Mouse (Mus musculus) hindbrain, embryonic 16.5 days (tissue): ENCODE measurements around the gene Trim33. TPM values are rescaled to one million over a fixed set of nuclear protein-coding genes. Genes with fewer than 3 reads are reported as not detected.
A peak's percentile ranks its signal among the peaks of the same experiment; 100 is the strongest.

Source experiments
- ATAC-seq: fragments of 200-750 bp; cut with Nextera tagmentation; 2 replicates; pipeline ENCODE4 v1.8.0; 2017; ENCODE audit warnings: moderate TSS enrichment, moderate library complexity
- H3K27ac ChIP-seq: fragments of 300-500 bp; sonication (generic); 2 replicates; pipeline ENCODE4 v1.5.1; 2014; ENCODE audit warnings: low read depth, mild to moderate bottlenecking, control low read depth, low read length, moderate library complexity
- H3K27me3 ChIP-seq: fragments of 300-500 bp; sonication (generic); replicated peaks from 2 replicates; pipeline ENCODE4 v1.6.1; 2014; ENCODE audit warnings: low read length; ENCODE audit not compliant: control insufficient read depth, insufficient read depth
- H3K36me3 ChIP-seq: fragments of 300-500 bp; sonication (generic); 2 replicates; pipeline ENCODE4 v1.6.1; 2014; ENCODE audit warnings: mild to moderate bottlenecking, low read length, moderate library complexity, mixed read lengths; ENCODE audit not compliant: control insufficient read depth, insufficient read depth
- H3K4me1 ChIP-seq: fragments of 300-500 bp; sonication (generic); 2 replicates; pipeline ENCODE4 v1.6.1; 2014; ENCODE audit warnings: low read depth, low read length; ENCODE audit not compliant: control insufficient read depth, insufficient read depth
- H3K4me2 ChIP-seq: fragments of 300-500 bp; sonication (generic); 2 replicates; pipeline ENCODE4 v1.6.1; 2014; ENCODE audit warnings: mild to moderate bottlenecking, low read length, control low read depth, moderate library complexity
- H3K4me3 ChIP-seq: fragments of 300-500 bp; sonication (generic); 2 replicates; pipeline ENCODE4 v1.5.1; 2014; ENCODE audit warnings: mild to moderate bottlenecking, low read length, control low read depth, moderate library complexity
- H3K9ac ChIP-seq: fragments of 300-500 bp; sonication (generic); 2 replicates; pipeline ENCODE4 v1.6.1; 2014; ENCODE audit warnings: low read depth, mild to moderate bottlenecking, control low read depth, low read length, moderate library complexity
- H3K9me3 ChIP-seq: fragments of 300-500 bp; sonication (generic); 2 replicates; pipeline ENCODE4 v1.6.1; 2014; ENCODE audit warnings: mild to moderate bottlenecking, low read length, moderate library complexity; ENCODE audit not compliant: control insufficient read depth
- WGBS: fragments of 180-500 bp; shearing (Covaris S2); extraction: QIAGEN DNeasy Blood & Tissue Kit; methylation state at CpG from one replicate; pipeline ENCODE4 v1.1.7; 2014; 5-methylcytosine and 5-hydroxymethylcytosine counted together
- polyA plus RNA-seq: library from polyadenylated mRNA; unstranded; fragments of >200 nt; fragmentation: Nextera tagmentation; extraction: Ambion mirVana; gene quantifications from 2 replicates; pipeline ENCODE4 v1.2.1, GENCODE M21; 2015

Trim33 gene
- polyA plus RNA-seq: 19.4 and 21.7 TPM in 2 replicates

- H3K27ac ChIP-seq: peak within 1 kb of the TSS; percentile 99
- under 1% methylated on average over 97 of the region's 136 CpGs for whole genome bisulfite sequencing
- H3K36me3 ChIP-seq: no peaks in the 10 kb centered on the region
- peaks cover 14% of the 10 kb centered on the region for H3K4me1 ChIP-seq
- no peaks in the 10 kb centered on the region for H3K27me3 ChIP-seq
- H3K4me3 ChIP-seq: peak within 1 kb of the TSS; percentile 99
- H3K4me2 ChIP-seq: peak within 1 kb of the TSS; percentile 97
- ATAC-seq: peak; percentile 89
- no peaks in the 10 kb centered on the region for H3K9me3 ChIP-seq
- peak within 1 kb of the TSS; percentile 98 for H3K9ac ChIP-seq
Observed at GRCm38 (mm10) chr3:103279182-103280149, at the start of gene Trim33. Gene Trim33, plus strand, starts transcription at chr3:103279293.

DNA sequence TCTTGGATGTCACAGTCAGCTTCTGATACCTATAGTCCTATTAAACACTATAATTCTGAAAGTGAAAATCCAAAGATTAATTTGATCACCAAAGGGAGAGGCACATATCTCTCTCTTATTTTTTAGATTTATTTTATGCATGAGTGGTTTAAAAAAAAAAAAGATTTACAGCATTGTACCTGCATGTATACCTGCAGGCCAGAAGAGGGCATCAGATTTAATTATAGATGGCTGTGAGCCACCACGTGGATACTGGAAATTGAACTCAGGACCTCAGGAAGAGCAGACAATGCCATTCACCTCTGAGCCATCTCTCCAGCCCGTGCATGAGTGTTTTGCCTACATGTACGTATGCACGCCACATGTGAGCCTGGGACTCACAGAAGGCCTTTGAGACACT lies 46.7 kb upstream of the Trim33 start:
- H3K9me3 ChIP-seq: peaks cover 3% of the 10 kb centered on the region; the same call in 1 of the 2 replicates
- H3K36me3 ChIP-seq: no peaks in the 10 kb centered on the region
- 78% methylated on average over 4 of the region's 4 CpGs for WGBS
- no peaks in the 10 kb centered on the region for H3K27me3 ChIP-seq
- H3K9ac ChIP-seq: no peak overlapping the region
- H3K4me3 ChIP-seq: no peak overlapping the region
- no peak for ATAC-seq
- H3K27ac ChIP-seq: no peak overlapping the region
- H3K4me1 ChIP-seq: no peaks in the 10 kb centered on the region
- no peak overlapping the region for H3K4me2 ChIP-seq

DNA sequence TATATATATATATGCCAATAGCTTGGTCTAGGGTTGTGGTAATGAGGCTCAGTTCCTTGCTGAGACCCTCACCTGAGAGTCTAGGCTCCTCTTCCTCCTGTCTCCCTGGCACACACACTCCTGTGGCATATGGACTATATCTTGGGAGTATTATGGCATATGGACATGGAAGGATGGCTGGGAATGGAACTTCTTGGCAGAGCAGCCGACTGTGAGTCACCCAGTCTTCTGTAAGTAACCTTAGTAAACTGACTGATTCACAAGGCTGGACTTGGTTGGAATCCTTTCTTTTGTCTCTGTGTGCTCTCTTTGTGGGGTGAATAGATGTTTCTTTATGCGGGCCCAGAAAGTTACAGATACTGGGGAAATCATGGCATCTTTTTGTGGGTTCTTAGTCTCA lies 37.6 kb upstream of the Trim33 start:
- ATAC-seq: no peak
- no peak overlapping the region for H3K27ac ChIP-seq
- H3K4me1 ChIP-seq: no peaks in the 10 kb centered on the region
- no peak overlapping the region for H3K9ac ChIP-seq
- 92% methylated on average over 2 of the region's 2 CpGs for WGBS
- H3K27me3 ChIP-seq: no peaks in the 10 kb centered on the region
- no peaks in the 10 kb centered on the region for H3K36me3 ChIP-seq
- no peak overlapping the region for H3K4me2 ChIP-seq
- no peaks in the 10 kb centered on the region for H3K9me3 ChIP-seq
- H3K4me3 ChIP-seq: no peak overlapping the region

- no peaks in the 10 kb centered on the region for H3K4me1 ChIP-seq
- no peak overlapping the region for H3K4me3 ChIP-seq
- no peak for ATAC-seq
- 89% methylated on average over 3 of the region's 3 CpGs for WGBS
- H3K27me3 ChIP-seq: no peaks in the 10 kb centered on the region
- H3K9me3 ChIP-seq: no peaks in the 10 kb centered on the region
- H3K27ac ChIP-seq: no peak overlapping the region
- H3K4me2 ChIP-seq: no peak overlapping the region
- H3K9ac ChIP-seq: no peak overlapping the region
- no peaks in the 10 kb centered on the region for H3K36me3 ChIP-seq
Observed at GRCm38 (mm10) chr3:103242156-103242555, 36.9 kb upstream of the Trim33 start.

DNA sequence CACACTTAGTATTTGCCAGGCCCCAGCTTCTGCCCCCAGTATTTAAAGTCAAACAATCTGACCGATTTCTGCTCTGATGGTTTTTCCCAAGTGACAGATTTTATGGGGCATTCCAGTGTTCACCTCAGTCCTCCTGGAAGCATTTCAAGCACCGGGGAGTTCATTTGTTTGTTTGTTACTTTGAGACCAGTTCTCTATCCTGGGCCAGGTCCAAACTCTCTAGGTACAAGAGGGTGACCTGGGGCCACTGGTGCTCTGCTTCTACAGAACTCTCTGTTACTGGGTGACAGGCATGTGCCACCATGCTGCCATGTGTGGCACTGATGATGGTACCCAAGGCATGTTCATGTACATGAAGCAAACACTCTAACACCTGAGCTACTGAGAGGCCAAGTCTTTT lies 35.6 kb upstream of the Trim33 start:
- Histone ChIP-seq H3K27ac (no peak overlapping the region), H3K4me1 (no peaks in the 10 kb centered on the region), H3K36me3 (no peaks in the 10 kb centered on the region), H3K4me3 (no peak overlapping the region), H3K27me3 (no peaks in the 10 kb centered on the region), H3K9ac (no peak overlapping the region), H3K9me3 (no peaks in the 10 kb centered on the region), H3K4me2 (no peak overlapping the region)
- ATAC-seq: no peak
- 86% methylated on average over 2 of the region's 2 CpGs for WGBS

GRCm38 (mm10) chr3:103246627-103247260 lies 32.3 kb upstream of the Trim33 start:
- no peak overlapping the region for H3K27ac ChIP-seq
- H3K4me1 ChIP-seq: no peaks in the 10 kb centered on the region
- H3K4me3 ChIP-seq: no peak overlapping the region
- no peaks in the 10 kb centered on the region for H3K36me3 ChIP-seq
- no peak overlapping the region for H3K4me2 ChIP-seq
- 74% methylated on average over 17 of the region's 17 CpGs for whole genome bisulfite sequencing
- H3K9me3 ChIP-seq: no peaks in the 10 kb centered on the region
- no peak for ATAC-seq
- no peaks in the 10 kb centered on the region for H3K27me3 ChIP-seq
- H3K9ac ChIP-seq: no peak overlapping the region

- no peak for ATAC-seq
- no peak overlapping the region for H3K9ac ChIP-seq
- H3K9me3 ChIP-seq: no peaks in the 10 kb centered on the region
- 70% methylated on average over 10 of the region's 10 CpGs for WGBS
- no peak overlapping the region for H3K4me2 ChIP-seq
- H3K4me1 ChIP-seq: no peaks in the 10 kb centered on the region
- H3K4me3 ChIP-seq: no peak overlapping the region
- no peak overlapping the region for H3K27ac ChIP-seq
- no peaks in the 10 kb centered on the region for H3K27me3 ChIP-seq
- H3K36me3 ChIP-seq: no peaks in the 10 kb centered on the region
Observed at GRCm38 (mm10) chr3:103256089-103256819, 22.8 kb upstream of the Trim33 start.

GRCm38 (mm10) chr3:103262802-103263417 lies 16.2 kb upstream of the Trim33 start:
- Histone ChIP-seq H3K36me3 (no peaks in the 10 kb centered on the region), H3K4me2 (no peak overlapping the region), H3K4me1 (no peaks in the 10 kb centered on the region), H3K4me3 (no peak overlapping the region), H3K9me3 (no peaks in the 10 kb centered on the region; the same call in 1 of the 2 replicates), H3K9ac (no peak overlapping the region), H3K27ac (no peak overlapping the region), H3K27me3 (no peaks in the 10 kb centered on the region)
- ATAC-seq: no peak
- WGBS: 95% methylated on average over 12 of the region's 12 CpGs
